Mouse (Mus musculus): ENCODE data around the gene Mrpl37.
"Not testable (repeated sequence)": the region's sequence is repeated elsewhere in the genome, so short reads cannot be mapped to it uniquely, and the experiment has no call there.

Mrpl37 gene

GRCm38 (mm10) chr4:107066252-107067124, at the start of gene Mrpl37, which contains the start of gene Cyb5rl:
Mrpl37 (minus strand) TSS chr4:107066868.
Cyb5rl (plus strand) TSS chr4:107066988.
- peak; percentile 97 for DNase-seq (ENCODE audit: low read depth, low spot score)

GRCm38 (mm10) chr4:107114278-107114677, 47.6 kb upstream of the Mrpl37 start:
- DNase-seq (ENCODE audit: low read depth, low spot score): no peak

- not testable (repeated sequence) for DNase-seq (ENCODE audit: low read depth, low spot score)
These were observed 42.5 kb upstream of the Mrpl37 start for GRCm38 (mm10) chr4:107109181-107109580.

- no peak for DNase-seq (ENCODE audit: low read depth, low spot score)
These were observed 41.6 kb upstream of the Mrpl37 start for GRCm38 (mm10) chr4:107108291-107108731.

GRCm38 (mm10) chr4:107106777-107107176, 40.1 kb upstream of the Mrpl37 start:
- no peak for DNase-seq (ENCODE audit: low read depth, low spot score)

GRCm38 (mm10) chr4:107102220-107102619, 35.6 kb upstream of the Mrpl37 start:
- DNase-seq (ENCODE audit: low read depth, low spot score): no peak

GRCm38 (mm10) chr4:107098791-107099525, 32.3 kb upstream of the Mrpl37 start:
- peak; percentile 7 for DNase-seq (ENCODE audit: low read depth, low spot score)

- no peak for DNase-seq (ENCODE audit: low read depth, low spot score)
These were observed 31.7 kb upstream of the Mrpl37 start for GRCm38 (mm10) chr4:107098375-107098774.

GRCm38 (mm10) chr4:107097871-107098270, 31.2 kb upstream of the Mrpl37 start:
- no peak for DNase-seq (ENCODE audit: low read depth, low spot score)

- DNase-seq (ENCODE audit: low read depth, low spot score): no peak
These were observed 30.2 kb upstream of the Mrpl37 start, which contains the start of gene Cdcp2 for GRCm38 (mm10) chr4:107096841-107097373. Cdcp2 (plus strand) TSS chr4:107096891.

- DNase-seq (ENCODE audit: low read depth, low spot score): no peak
These were observed 29.4 kb upstream of the Mrpl37 start for GRCm38 (mm10) chr4:107096043-107096442.

GRCm38 (mm10) chr4:107094484-107095187, 28.0 kb upstream of the Mrpl37 start:
- no peak for DNase-seq (ENCODE audit: low read depth, low spot score)

GRCm38 (mm10) chr4:107091696-107092095, 25.0 kb upstream of the Mrpl37 start:
- DNase-seq (ENCODE audit: low read depth, low spot score): no peak

GRCm38 (mm10) chr4:107084858-107085257, 18.2 kb upstream of the Mrpl37 start:
- DNase-seq (ENCODE audit: low read depth, low spot score): no peak

- no peak for DNase-seq (ENCODE audit: low read depth, low spot score)
These were observed 17.7 kb upstream of the Mrpl37 start for GRCm38 (mm10) chr4:107084343-107084742.

- DNase-seq (ENCODE audit: low read depth, low spot score): no peak
These were observed 16.5 kb upstream of the Mrpl37 start for GRCm38 (mm10) chr4:107083126-107083525.

GRCm38 (mm10) chr4:107082185-107082584, 15.5 kb upstream of the Mrpl37 start:
- no peak for DNase-seq (ENCODE audit: low read depth, low spot score)

- DNase-seq (ENCODE audit: low read depth, low spot score): no peak
These were observed 13.0 kb upstream of the Mrpl37 start for GRCm38 (mm10) chr4:107079716-107080115.

- no peak for DNase-seq (ENCODE audit: low read depth, low spot score)
These were observed 12.2 kb upstream of the Mrpl37 start for GRCm38 (mm10) chr4:107078894-107079293.

GRCm38 (mm10) chr4:107075456-107075855, 8.8 kb upstream of the Mrpl37 start:
- DNase-seq (ENCODE audit: low read depth, low spot score): no peak

- DNase-seq (ENCODE audit: low read depth, low spot score): no peak
These were observed 5.7 kb upstream of the Mrpl37 start for GRCm38 (mm10) chr4:107072343-107072742.
